Mouse (Mus musculus): Measurements from ENCODE around the gene Fbxl17. TPM values are rescaled to one million over a fixed set of nuclear protein-coding genes. Genes with fewer than 3 reads are reported as not detected.

Fbxl17 gene
- total and polyA plus RNA-seq, 3 experiments = 8.2 to 9.9 (median 8.8) TPM

- Histone ChIP-seq H3K9me3 (replicated peaks) (no peaks in the 10 kb centered on the region), H3K4me3 (ENCODE audit: low read depth, low read length) (no peak overlapping the region), H3K36me3 (replicated peaks) (peaks cover 31% of the 10 kb centered on the region), H3K27me3 (ENCODE audit: insufficient read depth, low read length) (no peaks in the 10 kb centered on the region; the same call in 1 of the 2 replicates), H3K4me1 (ENCODE audit: insufficient read depth, low read depth, low read length) (no peaks in the 10 kb centered on the region; the same call in 1 of the 2 replicates)
- TF ChIP-seq TAL1 (conservative IDR thresholded peaks at IDR 0.05; ENCODE audit: low read depth, low read length) (no peak), GATA1 (IDR thresholded peaks at IDR 0.05; ENCODE audit: borderline replicate concordance, low read length) (no peak), CTCF (IDR thresholded peaks at IDR 0.05; ENCODE audit: low read depth, low read length) (no peak), POLR2AphosphoS5 (IDR thresholded peaks at IDR 0.05; ENCODE audit: insufficient replicate concordance, low read depth, low read length) (no peak), GATA2 (IDR thresholded peaks at IDR 0.05; ENCODE audit: borderline replicate concordance, low read depth, low read length) (no peak)
- DNase-seq (ENCODE audit: low spot score) (no peak), ATAC-seq (ENCODE audit: extremely low read depth, insufficient number of reproducible peaks, low FRiP score, poor library complexity, severe bottlenecking) (no peak)
These were observed 138.1 kb downstream of the Fbxl17 start for GRCm38 (mm10) chr17:63361679-63362078.

DNA sequence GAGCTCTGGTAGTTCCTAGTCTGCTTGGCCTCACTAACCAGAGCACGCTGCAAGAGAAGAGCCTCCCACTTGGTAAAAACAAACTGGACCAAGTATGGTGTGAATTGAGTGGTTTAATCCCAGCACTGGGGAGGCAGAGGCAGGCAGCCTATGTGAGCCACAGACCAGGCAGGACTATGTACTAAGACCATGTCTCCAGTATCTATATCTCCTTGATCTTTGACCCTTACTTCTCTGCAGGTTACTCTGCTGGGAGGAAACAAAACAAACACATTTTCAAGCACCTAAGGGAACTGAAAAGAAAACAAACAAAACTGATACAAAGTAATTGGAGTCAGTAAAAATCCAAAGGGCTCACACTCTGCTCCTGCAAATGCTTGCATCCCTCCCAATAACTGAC, 141.0 kb downstream of the Fbxl17 start:
- no peaks in the 10 kb centered on the region for H3K27me3 ChIP-seq (ENCODE audit: insufficient read depth, low read length)
- peaks cover 3% of the 10 kb centered on the region; the same call in 1 of the 2 replicates for H3K4me1 ChIP-seq (ENCODE audit: insufficient read depth, low read depth, low read length)
- no peaks in the 10 kb centered on the region for H3K9me3 ChIP-seq (replicated peaks)
- DNase-seq (ENCODE audit: low spot score) (no peak), ATAC-seq (ENCODE audit: extremely low read depth, insufficient number of reproducible peaks, low FRiP score, poor library complexity, severe bottlenecking) (no peak)
- H3K4me3 ChIP-seq (ENCODE audit: low read depth, low read length) = no peak overlapping the region
- peaks cover 32% of the 10 kb centered on the region for H3K36me3 ChIP-seq (replicated peaks)
- no peak for TF ChIP-seq POLR2AphosphoS5 (IDR thresholded peaks at IDR 0.05; ENCODE audit: insufficient replicate concordance, low read depth, low read length)
- no peak for TF ChIP-seq GATA1 (IDR thresholded peaks at IDR 0.05; ENCODE audit: borderline replicate concordance, low read length)
- TF ChIP-seq CTCF (IDR thresholded peaks at IDR 0.05; ENCODE audit: low read depth, low read length) = no peak
- TF ChIP-seq GATA2 (IDR thresholded peaks at IDR 0.05; ENCODE audit: borderline replicate concordance, low read depth, low read length) = no peak
- no peak for TF ChIP-seq TAL1 (conservative IDR thresholded peaks at IDR 0.05; ENCODE audit: low read depth, low read length)

GRCm38 (mm10) chr17:63356202-63356601, 143.6 kb downstream of the Fbxl17 start:
- no peak for ATAC-seq (ENCODE audit: extremely low read depth, insufficient number of reproducible peaks, low FRiP score, poor library complexity, severe bottlenecking)
- TF ChIP-seq GATA1 (IDR thresholded peaks at IDR 0.05; ENCODE audit: borderline replicate concordance, low read length) (no peak), GATA2 (IDR thresholded peaks at IDR 0.05; ENCODE audit: borderline replicate concordance, low read depth, low read length) (no peak), POLR2AphosphoS5 (IDR thresholded peaks at IDR 0.05; ENCODE audit: insufficient replicate concordance, low read depth, low read length) (no peak), TAL1 (conservative IDR thresholded peaks at IDR 0.05; ENCODE audit: low read depth, low read length) (no peak), CTCF (IDR thresholded peaks at IDR 0.05; ENCODE audit: low read depth, low read length) (no peak)
- no peak overlapping the region for H3K4me3 ChIP-seq (ENCODE audit: low read depth, low read length)

GRCm38 (mm10) chr17:63352634-63353195, 147.1 kb downstream of the Fbxl17 start:
- TF ChIP-seq POLR2AphosphoS5 (IDR thresholded peaks at IDR 0.05; ENCODE audit: insufficient replicate concordance, low read depth, low read length) (no peak), GATA1 (IDR thresholded peaks at IDR 0.05; ENCODE audit: borderline replicate concordance, low read length) (no peak), GATA2 (IDR thresholded peaks at IDR 0.05; ENCODE audit: borderline replicate concordance, low read depth, low read length) (no peak), TAL1 (conservative IDR thresholded peaks at IDR 0.05; ENCODE audit: low read depth, low read length) (no peak), CTCF (IDR thresholded peaks at IDR 0.05; ENCODE audit: low read depth, low read length) (no peak)
- DNase-seq (ENCODE audit: low spot score) (no peak), ATAC-seq (ENCODE audit: extremely low read depth, insufficient number of reproducible peaks, low FRiP score, poor library complexity, severe bottlenecking) (no peak)
- H3K4me1 ChIP-seq (ENCODE audit: insufficient read depth, low read depth, low read length) = peaks cover 3% of the 10 kb centered on the region; the same call in 1 of the 2 replicates
- no peaks in the 10 kb centered on the region for H3K27me3 ChIP-seq (ENCODE audit: insufficient read depth, low read length)
- peaks cover 20% of the 10 kb centered on the region for H3K36me3 ChIP-seq (replicated peaks)
- H3K4me3 ChIP-seq (ENCODE audit: low read depth, low read length) = no peak overlapping the region
- no peaks in the 10 kb centered on the region for H3K9me3 ChIP-seq (replicated peaks)

More at GRCm38 (mm10) chr17:63356202-63356601, 143.6 kb downstream of the Fbxl17 start:
- H3K9me3 ChIP-seq (replicated peaks) = no peaks in the 10 kb centered on the region
- DNase-seq (ENCODE audit: low spot score) = no peak
- peaks cover 3% of the 10 kb centered on the region; the same call in 1 of the 2 replicates for H3K4me1 ChIP-seq (ENCODE audit: insufficient read depth, low read depth, low read length)
- no peaks in the 10 kb centered on the region for H3K27me3 ChIP-seq (ENCODE audit: insufficient read depth, low read length)
- peaks cover 24% of the 10 kb centered on the region for H3K36me3 ChIP-seq (replicated peaks)

GRCm38 (mm10) chr17:63351682-63352081, 148.1 kb downstream of the Fbxl17 start:
- DNase-seq (ENCODE audit: low spot score) = no peak
- peaks cover 3% of the 10 kb centered on the region; the same call in 1 of the 2 replicates for H3K4me1 ChIP-seq (ENCODE audit: insufficient read depth, low read depth, low read length)
- peaks cover 27% of the 10 kb centered on the region for H3K36me3 ChIP-seq (replicated peaks)
- H3K4me3 ChIP-seq (ENCODE audit: low read depth, low read length) = no peak overlapping the region
- H3K9me3 ChIP-seq (replicated peaks) = peaks cover 8% of the 10 kb centered on the region; the same call in 1 of the 2 replicates
- no peak for ATAC-seq (ENCODE audit: extremely low read depth, insufficient number of reproducible peaks, low FRiP score, poor library complexity, severe bottlenecking)
- TF ChIP-seq GATA2 (IDR thresholded peaks at IDR 0.05; ENCODE audit: borderline replicate concordance, low read depth, low read length) = no peak
- TF ChIP-seq GATA1 (IDR thresholded peaks at IDR 0.05; ENCODE audit: borderline replicate concordance, low read length) = no peak
- no peaks in the 10 kb centered on the region for H3K27me3 ChIP-seq (ENCODE audit: insufficient read depth, low read length)

DNA sequence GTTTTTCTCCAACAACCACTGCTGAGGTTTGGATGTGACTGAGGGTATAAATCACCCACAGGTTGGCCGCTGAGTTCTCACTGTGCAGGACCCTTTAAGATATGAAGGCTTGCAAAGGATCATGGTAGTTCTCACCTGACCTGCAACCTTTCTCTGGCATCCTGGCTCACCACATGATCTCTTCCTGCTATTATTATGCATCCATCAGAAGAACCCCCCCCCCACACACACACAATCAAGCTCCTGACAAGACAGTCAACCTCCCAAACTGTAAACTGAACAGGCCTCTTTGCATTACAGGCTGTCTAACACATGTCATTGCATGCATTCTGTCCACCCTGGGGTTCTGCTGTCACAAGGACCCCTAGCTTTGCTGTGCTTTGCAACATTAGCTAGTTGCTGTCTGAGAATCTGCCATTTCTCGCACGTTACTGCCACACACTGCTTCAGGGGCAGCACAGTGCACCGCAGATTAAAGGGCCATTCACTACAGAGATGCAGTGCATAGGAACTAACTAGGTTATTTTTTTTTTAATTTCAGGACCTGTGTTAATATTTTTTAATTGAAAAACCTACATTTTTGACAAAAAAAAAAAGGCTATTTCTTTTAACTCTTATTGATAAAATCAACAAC, 148.8 kb downstream of the Fbxl17 start:
- Histone ChIP-seq H3K4me3 (ENCODE audit: low read depth, low read length) (no peak overlapping the region), H3K36me3 (replicated peaks) (peaks cover 26% of the 10 kb centered on the region), H3K27me3 (ENCODE audit: insufficient read depth, low read length) (no peaks in the 10 kb centered on the region), H3K4me1 (ENCODE audit: insufficient read depth, low read depth, low read length) (no peaks in the 10 kb centered on the region), H3K9me3 (replicated peaks) (peaks cover 11% of the 10 kb centered on the region; the same call in 1 of the 2 replicates)
- no peak for TF ChIP-seq GATA2 (IDR thresholded peaks at IDR 0.05; ENCODE audit: borderline replicate concordance, low read depth, low read length)
- DNase-seq (ENCODE audit: low spot score) = no peak
- ATAC-seq (ENCODE audit: extremely low read depth, insufficient number of reproducible peaks, low FRiP score, poor library complexity, severe bottlenecking) = no peak
